Mouse (Mus musculus) myocyte (in vitro differentiated cells): ENCODE data around the gene Aff1.

Source experiments
- CEBPB ChIP-seq: IDR thresholded peaks from 2 replicates; pipeline ENCODE4 v1.6.1; 2011; ENCODE audit warnings: mild to moderate bottlenecking, moderate library complexity; ENCODE audit not compliant: poor library complexity, insufficient read depth, severe bottlenecking
- E2F4 ChIP-seq: IDR thresholded peaks from one replicate; pipeline ENCODE4 v1.6.1; 2011; ENCODE audit warnings: mild to moderate bottlenecking, control low read depth, moderate library complexity; ENCODE audit not compliant: insufficient read depth
- MAX ChIP-seq: IDR thresholded peaks from one replicate; pipeline ENCODE4 v1.6.1; 2011; ENCODE audit warnings: low read depth, mild to moderate bottlenecking, control low read depth
- MYOD1 ChIP-seq, 3 experiments: IDR thresholded peaks; one replicate each; pipeline ENCODE4 v1.6.1; 2011; ENCODE audit warnings: control low read depth in 2 of 3, low read depth in 2 of 3, mild to moderate bottlenecking in 2 of 3, moderate library complexity in 1 of 3; ENCODE audit not compliant: insufficient read length in 2 of 3, control insufficient read depth in 1 of 3
- MYOG ChIP-seq, 3 experiments: IDR thresholded peaks; one replicate each; pipeline ENCODE4 v1.6.1; 2011; ENCODE audit warnings: control low read depth in 2 of 3, low read depth in 2 of 3, mild to moderate bottlenecking in 2 of 3; ENCODE audit not compliant: insufficient read length in 2 of 3, control insufficient read depth in 1 of 3, insufficient read depth in 1 of 3
- POLR2A ChIP-seq: IDR thresholded peaks from one replicate; pipeline ENCODE4 v1.6.1; 2011; ENCODE audit warnings: low read depth, mild to moderate bottlenecking, control low read depth, moderate library complexity; ENCODE audit not compliant: insufficient read length
- TCF12 ChIP-seq: IDR thresholded peaks from one replicate; pipeline ENCODE4 v1.6.1; 2011; ENCODE audit warnings: mild to moderate bottlenecking, control low read depth; ENCODE audit not compliant: poor library complexity, insufficient read depth, severe bottlenecking
- USF1 ChIP-seq: IDR thresholded peaks from one replicate; pipeline ENCODE4 v1.6.1; 2011; ENCODE audit warnings: low read depth, mild to moderate bottlenecking, control low read depth, moderate library complexity

- TF ChIP-seq POLR2A (no peak), MAX (no peak), TCF12 (no peak), CEBPB (no peak), USF1 (no peak), E2F4 (no peak), MYOD1 (IDR thresholded peaks at IDR 0.05; ENCODE audit: control insufficient read depth in 1 of 3, insufficient read length in 2 of 3, low read depth in 2 of 3) (no peak), MYOG (IDR thresholded peaks at IDR 0.05; ENCODE audit: control insufficient read depth in 1 of 3, insufficient read depth in 1 of 3, insufficient read length in 2 of 3, low read depth in 2 of 3) (no peak)
Observed at GRCm38 (mm10) chr5:103691171-103691570, 1.0 kb upstream of the Aff1 start.
